Mouse (Mus musculus) right cerebral cortex, postnatal 14 days (tissue): Measurements from ENCODE around the gene Frmpd2.

Source experiments
- DNase-seq: peaks from one replicate; pipeline ENCODE4 v3.0.0; 2022

The Frmpd2 gene

DNA sequence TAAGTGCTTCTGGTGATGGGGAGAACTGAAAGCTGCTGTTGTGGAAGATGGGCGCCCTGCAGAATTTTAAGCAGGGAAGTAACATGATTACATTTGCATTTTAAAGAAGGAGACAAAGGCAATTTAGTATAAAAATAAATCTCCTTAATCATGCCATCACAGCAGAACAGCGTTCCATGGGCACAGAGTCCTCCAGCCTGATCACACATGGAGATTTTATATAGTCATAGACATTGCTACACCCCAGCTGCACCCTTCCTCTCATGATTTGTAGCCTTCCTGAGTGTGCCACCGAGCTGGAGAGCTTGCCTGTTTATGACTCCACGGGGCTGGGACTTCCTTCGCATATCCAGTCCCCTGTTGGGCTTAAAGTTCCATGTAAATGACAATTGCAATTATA, 42.4 kb downstream of the Frmpd2 start:
- no peak for DNase-seq

DNA sequence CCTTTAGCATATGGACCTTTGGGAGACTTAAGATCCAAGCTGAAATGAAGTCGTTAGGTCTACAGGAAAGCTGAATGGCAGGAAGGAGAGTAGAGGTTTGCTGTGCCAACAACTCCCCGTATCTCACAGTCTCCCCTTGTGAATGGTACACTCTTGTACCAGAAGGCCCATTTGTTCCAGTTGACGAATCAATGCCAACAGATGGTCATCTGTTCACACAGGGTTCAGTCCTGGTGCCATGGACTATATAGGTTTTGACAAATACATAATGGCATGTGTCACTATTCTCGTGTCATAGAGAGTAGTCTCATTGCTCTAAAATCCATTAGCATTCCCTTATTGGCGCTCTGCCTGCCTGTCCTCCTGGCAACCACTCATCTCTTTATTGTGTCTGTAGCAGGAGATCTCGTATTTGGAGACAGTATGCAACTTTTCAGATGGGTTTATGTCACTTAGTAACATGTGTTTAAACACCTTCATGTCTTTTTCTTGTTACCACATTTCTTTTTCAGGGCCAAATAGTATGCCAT, 43.3 kb downstream of the Frmpd2 start:
- DNase-seq, result no peak

DNA sequence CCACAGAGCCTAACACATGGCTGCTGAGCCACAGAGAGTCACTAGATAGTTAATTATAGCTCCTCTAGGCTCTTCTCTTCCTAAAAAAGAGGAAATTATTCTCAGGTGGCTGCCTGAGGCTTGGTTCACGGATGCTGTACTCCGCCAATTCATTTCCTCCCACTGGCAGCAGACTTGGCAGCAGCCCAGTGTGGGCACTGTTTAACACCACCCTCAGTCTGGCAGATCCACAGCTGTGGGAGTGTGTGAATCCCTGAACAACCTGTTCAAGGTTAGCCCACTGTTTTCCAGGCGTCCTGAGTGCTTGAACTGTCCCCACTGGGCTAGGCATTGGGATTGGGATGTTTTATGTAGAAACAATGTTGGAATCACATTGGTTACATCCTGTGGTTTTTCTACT, 50.0 kb downstream of the Frmpd2 start:
- DNase-seq, result peak; percentile 79

DNA sequence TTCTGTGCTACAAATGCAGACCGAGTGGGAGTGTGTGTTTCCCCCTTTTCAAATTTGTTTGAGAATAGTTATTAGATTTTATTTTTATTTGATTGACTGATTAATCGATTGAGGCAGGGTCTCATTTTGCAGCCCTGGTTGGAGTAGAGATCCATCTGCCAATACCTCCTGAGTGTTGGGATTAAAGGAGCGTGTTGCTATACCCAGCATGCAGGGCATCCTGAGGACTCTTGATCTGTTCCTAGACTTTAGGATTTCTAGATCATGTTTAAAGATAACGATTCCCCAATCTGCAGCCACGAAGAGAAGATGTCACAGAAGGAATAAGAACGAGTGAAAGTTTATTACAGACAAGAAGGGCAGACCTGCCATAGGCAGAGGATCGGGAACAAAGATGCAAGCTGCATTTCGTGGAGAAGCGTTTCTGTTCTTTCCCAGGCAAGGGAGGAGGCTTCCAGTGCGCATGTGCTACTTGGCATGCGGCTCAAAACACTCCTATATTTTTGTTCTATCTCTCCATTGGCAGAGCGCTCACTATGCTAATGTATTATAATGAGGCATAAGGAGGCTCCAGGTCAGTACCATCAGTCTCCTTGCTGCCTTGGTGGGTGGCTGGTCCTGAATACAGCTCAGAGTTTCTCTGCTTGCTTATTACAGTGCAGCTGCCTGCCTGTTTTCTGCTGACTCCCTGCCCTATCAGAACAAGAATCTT, 53.9 kb downstream of the Frmpd2 start:
- peak; percentile 48 for DNase-seq

DNA sequence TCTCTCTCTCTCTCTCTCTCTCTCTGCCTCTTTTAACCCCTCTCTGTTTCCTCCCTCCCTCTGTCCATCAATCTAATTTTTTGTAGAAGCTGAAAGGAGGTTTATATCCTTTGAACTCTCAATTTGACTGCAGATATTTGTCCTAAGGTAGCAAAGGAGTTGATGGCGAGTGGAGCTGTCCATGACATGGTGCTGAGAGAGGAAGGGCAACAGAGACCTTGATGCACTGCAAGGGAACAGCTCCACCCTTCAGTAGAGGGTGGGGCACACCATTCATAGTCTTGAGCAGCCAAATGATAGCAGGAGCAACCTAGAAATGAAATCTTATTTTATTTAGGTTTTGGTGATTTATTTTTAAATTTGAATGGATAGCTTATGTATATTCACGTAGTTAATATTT, 55.1 kb downstream of the Frmpd2 start:
- DNase-seq, result no peak

DNA sequence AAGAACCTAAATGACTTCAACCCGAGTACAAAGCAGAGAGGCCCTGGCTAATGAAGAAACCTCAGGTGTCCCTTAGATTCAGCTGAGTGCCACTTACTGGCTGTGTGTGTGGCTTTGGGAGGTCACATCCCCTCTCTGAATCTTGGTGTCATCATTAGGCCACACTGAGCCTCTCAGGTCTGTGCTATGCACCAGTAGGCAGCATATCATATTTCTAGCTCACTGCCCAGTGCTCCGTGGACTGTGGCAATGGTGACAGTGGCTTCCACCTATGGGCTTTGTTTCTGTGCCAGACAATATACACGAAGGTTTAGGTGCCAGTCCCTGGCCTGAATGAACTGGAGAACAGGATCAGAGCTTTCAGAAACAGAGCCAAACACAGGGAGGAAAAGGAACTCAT, 56.4 kb downstream of the Frmpd2 start:
- DNase-seq, result no peak

DNA sequence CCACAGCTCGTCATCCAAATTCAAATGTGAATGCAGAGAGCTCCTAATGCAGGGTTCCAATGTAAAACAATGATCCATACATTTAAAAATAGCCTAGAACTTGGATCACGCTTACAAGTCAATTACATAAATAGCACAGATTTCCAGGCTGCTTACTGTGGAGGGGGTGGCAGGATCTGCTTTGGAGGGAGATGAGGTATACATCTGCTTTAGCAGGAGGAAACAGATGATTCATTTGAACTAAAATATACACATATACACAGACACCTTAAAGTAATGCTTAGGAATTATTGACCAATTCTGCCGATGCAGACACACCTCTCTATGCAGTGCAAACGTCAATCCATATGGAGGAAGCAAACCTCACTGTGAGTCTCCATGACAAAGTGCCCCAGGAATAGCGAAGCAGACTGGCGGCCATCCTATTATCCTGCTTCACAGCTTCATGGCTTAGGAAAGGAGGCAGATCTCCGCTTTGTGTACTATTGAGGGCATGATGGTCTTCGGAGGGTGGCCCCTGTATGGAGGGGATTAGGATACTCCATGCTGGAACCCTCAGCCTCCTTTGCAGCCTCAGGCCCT, 59.9 kb downstream of the Frmpd2 start:
- no peak for DNase-seq

DNA sequence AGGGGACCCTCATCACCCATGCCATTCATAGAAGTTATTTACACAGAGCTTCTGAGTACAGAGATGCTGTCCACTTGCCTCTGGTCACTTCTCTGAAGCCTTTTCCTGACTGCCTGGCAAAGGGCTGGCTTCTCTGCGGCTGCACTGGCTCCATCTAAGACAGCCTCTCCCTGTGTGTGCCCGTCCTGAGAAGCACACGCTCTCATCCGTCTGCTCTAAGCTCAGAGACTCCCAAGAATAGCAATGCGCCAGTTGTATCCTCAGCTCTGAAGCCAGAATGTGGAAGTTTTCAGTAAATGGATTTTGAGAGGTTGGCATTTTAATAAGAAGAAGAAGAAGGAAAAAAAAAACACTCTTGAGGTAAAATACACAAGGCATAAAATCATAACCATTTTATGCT, 61.3 kb downstream of the Frmpd2 start:
- peak; percentile 35 for DNase-seq

DNA sequence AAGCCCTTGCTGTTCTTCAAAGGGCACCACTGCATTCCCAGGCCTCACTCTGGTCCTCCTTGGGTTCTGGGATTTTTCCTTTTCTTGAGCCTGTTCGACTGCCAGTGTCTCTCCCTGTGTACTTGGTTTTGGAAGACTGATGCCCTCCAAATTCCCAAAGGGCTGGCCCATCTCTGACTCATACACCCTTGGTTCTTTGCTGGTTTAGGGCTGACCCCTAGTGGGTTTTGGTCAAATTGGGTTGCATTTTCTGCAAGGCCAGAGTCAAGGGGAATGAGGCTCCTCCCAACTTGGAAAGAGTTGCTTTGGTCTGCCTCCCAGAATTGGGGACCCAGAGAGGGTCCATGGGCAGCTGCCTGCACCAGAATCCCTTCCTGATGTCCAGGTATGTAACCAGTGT, 62.0 kb downstream of the Frmpd2 start:
- no peak for DNase-seq

DNA sequence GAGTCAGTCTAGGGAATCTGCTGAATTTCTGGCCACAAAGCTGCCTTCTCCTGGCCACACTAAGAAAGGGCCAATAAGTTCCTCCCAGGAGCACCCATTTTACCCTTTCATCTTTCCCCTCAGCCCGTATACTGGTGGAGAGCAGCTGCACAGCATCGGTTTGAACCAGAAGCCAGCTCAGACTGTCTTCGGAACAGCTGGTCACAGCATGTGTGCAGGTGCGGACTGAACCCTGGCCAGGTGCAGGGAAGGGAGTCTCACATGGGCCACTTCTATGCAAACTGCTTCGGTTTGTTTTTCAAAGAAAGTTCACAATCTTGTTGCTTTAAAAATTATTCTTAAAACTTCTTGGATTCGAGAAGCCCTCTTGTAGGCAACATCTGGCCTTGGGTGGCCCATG, 63.8 kb downstream of the Frmpd2 start:
- DNase-seq, result no peak

DNA sequence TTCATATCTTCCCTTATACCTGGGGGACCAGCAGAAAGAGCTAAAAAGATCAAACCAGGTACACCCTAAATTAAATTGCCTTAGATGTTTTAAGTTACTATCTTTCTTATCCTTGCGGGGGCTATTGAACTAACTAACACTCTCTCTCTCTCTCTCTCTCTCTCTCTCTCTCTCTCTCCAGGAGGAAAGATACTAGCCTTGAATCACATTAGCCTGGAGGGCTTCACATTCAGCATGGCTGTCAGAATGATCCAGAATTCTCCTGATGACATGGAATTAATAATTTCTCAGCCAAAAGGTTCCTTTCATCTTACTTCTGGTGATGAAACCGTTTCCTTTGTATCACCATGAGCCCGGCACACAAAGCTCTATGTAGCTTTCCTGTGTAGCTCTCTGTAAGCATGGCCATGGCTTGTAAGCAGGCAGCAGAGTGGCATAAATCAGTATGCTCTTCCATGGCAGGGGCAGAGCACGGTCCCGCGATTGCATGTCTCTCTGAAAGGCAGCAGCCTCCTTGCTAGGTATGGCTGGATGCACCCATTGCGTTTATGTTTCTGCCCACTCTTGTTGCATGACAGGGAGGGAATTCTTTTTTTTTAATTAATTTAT, 68.2 kb downstream of the Frmpd2 start:
- no peak for DNase-seq

DNA sequence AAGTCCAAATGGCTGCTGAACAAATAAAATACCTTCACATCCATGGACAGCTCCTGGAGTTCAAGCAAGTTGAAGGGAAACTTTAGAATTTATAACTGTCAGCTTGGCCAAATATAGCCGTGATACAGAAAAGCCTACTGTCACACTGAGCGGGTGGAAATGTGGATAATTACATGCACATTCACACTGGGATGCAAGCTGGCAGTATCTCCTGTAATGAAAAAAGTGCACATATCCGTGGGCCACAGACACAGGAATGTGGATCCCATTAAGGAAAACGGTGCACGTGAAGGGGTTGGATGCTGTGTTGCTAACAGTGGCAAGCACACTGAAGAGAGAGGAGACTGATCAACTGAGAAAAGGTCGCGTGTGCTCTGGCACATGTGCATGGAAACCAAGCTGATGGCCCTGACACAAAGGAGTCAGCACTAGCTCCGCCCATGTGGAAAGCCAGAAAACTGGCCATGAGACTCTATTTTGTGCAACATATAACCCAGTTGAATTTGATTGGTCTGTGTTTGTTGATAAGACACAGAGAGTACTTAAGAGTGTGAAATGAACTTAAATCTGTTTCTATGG, 74.2 kb downstream of the Frmpd2 start:
- DNase-seq, result no peak

DNA sequence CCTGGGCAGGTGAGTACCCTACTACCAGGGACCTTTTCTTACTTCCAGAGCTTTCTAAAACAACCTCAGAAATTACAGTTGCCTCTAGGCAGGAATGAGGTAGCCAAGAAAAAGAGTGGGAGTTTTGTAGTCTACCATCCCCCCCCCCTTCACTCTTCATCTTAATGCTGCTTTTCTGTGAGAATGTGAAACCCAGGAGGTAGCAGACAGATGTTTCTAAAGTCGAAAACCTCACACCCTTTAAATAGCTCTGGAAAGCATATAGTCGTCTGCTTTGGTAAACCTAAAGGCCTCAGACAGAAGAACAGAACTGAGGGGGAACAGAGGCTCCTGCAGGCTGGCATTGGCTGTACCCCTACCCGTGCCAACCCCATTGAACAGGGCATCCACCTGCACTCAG, 77.2 kb downstream of the Frmpd2 start:
- DNase-seq, result no peak

DNA sequence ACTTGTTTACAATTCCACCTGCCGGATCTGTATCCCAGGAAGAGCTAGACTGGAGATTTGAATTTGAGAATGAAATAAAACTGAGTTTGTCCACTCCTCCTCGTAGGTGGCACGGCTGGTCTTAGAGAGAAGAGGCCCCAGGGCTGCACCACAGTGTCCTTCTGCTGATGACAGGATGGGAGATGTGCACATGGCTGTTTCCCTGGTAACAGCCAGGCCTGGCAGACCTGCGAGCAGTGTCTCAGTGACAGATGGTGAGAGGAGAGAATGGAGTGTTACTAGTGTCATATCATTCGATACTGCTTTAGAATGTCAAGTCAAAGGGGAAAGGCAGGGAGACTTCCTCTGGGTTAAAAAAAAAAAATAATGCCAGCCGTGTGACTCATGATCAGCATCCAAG, 78.4 kb downstream of the Frmpd2 start:
- no peak for DNase-seq

DNA sequence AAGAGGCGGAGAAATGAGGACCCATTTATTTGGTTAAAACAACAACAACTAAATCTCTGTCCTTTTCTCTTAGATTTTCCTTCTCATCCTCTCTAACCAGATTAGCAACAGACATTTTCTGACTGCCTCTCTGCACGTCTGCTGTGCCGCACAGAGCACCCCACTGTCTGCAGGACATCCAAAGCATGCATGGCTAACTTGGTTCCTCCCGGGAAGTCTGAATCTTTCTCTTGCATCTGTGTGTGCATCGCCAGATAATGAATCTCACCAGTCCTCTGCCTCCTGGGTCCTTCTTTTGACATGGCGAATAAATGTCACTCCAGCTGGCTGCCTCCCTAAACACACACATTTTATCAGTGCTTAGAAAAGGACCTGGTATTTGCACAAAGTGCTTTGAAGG, 99.2 kb downstream of the Frmpd2 start:
- DNase-seq, result no peak

DNA sequence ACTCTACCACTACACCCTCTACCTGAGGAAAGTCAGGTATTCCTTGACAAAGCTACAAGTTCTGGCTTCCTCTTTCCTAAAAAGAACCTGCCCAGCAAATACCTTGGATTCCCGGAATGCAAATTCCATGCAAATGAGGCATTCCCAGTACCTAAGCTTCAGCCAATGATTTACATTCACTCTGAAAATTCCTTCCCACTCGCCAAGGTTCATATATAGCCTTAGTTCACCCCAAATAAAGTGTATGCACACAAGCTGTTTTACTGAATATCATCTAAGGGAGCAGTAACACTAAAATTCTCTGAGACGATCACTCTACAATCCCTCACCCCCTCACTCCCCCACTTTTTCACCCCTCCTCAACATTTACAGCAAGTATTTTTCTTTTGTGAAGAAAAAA, 102.1 kb downstream of the Frmpd2 start:
- DNase-seq, result no peak

DNA sequence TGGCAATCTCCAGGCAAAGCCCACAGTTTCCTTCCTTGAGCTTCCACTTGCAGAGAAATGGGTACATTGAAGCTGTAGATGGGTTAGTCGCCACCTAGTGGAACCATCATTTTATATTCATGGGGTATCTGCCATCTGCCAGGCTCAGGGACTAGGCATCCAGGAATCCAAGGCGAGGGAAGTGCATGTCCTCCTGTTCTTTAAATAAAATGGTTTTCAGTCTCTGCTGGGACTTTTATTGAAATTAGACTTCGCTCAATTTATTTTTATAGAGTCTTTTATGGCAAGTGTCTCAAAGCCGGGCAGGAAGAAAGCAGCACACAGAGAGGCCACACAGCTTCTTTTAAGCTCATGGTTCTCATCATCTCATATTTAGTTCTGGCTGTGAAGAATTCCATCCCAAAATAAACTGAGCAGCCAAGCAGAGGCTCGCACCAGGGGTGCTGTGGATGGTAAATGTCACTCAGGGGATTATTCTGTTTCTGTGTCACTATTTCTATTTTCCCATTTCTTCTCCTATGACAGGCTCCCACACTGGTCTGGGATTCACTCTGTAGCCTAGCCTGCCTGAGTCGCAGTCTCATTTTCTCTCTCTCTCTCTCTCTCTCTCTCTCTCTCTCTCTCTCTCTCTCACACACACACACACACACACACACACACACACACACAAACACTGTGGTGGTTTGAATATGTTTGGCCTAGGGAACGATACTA, 108.4 kb downstream of the Frmpd2 start:
- peak; percentile 6 for DNase-seq

DNA sequence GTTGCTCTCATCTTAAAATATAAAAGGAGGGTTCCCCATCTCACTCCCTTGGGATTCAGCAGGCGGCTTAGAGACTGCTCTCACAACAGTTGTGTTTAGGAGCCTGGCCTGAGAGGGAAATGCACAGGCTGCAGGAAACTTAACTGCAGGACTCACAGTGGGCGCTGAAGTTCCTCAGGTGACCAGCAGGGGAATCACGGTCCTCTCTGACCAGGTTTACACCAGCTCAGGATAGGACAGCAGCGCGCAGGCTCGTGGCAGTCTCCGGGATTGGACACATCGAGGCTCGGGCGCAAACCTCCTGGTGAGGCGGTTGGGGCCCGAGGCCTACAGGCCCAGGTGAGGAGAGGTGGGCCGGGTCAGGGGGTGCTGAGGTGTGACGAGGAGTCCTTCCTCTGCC, 117.5 kb downstream of the Frmpd2 start, which contains the start of gene Ptpn20:
TSS of gene Ptpn20 (plus strand) at position 257 of the 400 bp plus-strand sequence.
- DNase-seq, result peak; percentile 11

DNA sequence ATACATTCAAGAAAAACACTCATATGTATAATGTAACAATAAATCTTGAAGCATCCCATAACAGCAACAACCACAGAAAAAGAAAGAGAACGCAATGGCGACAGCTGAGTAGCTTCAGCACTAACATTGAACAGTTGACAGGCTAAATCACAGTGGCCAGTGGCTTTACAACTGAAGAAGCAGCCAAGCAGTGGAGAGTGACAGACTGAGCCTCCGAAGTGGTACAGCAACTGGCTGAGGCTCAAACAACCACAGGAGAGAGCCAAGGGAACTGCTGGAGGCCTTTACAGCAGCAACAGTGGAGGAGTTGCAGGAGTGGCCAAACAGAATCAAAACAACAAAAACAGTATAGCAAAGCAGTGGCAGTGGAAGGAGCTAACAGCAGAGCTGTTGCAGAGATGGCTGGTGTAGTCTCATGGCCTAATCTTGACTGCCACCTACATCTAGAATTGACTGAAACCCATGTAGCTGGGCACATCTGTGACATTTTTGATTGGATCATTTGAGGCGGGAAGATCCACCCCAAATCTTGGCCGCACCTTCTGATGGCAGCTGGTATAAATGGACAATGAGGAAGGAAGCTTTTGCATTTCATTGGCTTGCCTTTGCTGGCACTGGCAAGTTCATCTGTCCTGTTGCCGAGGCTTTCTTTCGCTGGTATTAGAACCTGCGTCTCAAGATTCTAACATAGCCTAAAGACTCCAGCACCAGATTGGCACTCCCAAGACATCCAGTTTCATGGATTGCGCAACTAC, 127.1 kb downstream of the Frmpd2 start:
- DNase-seq, result no peak

DNA sequence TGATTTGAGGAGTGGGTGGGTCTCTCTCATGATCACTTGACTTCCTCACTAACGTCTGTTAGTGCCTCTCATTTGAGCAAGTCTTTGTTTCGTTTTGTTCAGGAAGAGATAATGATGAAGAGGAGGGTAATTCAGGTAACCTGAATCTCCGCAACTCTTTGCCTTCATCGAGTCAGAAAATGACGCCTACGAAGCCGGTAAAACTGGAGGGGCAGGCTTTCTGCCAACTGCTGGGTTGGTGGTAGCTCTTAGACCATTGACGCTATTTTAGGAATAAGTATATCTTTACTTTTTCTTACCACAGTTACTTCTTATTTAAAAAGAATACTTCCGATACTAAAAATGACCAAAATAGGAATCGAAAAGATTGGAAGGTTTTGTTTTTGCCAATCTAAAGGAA, 135.9 kb downstream of the Frmpd2 start:
- peak; percentile 9 for DNase-seq
